ENCODE assay signal across 9 mouse cellular contexts in genomic region chr4:136834815-136835620, GRCm38 (mm10). TPM values are rescaled to one million over a fixed set of nuclear protein-coding genes. Genes with fewer than 3 reads are reported as not detected.
DNase-seq lines count a peak whose midpoint lies in the region; ATAC-seq and TF ChIP-seq lines count a peak whose summit lies in the region.
"Had no signal": no experiment of that assay in that cellular context is flagged by ENCODE, and none has a peak within 500 bp of the region (broad histone marks: within the 10 kb centered on the region; RNA-seq: fewer than 3 reads in every experiment).

No protein-coding gene starts in this region.

- TF ChIP-seq CTCF in gastrocnemius, adult 2 months (IDR thresholded peaks at IDR 0.05) = no peak
- no peak for TF ChIP-seq CTCF in spleen, adult 2 months (IDR thresholded peaks at IDR 0.05; ENCODE audit: extremely low read depth, insufficient read depth, insufficient read length, insufficient replicate concordance)

- H3K27ac ChIP-seq in gastrocnemius, adult 2 months = peak overlapping the region; percentile 31
- H3K27ac ChIP-seq in spleen, adult 2 months (ENCODE audit: insufficient read depth, low read length) = no peak overlapping the region
- H3K27ac ChIP-seq in embryonic facial prominence, embryonic 15.5 days (replicated peaks) = peak overlapping the region; percentile 95
- H3K27ac ChIP-seq in neural tube, embryonic 13.5 days (replicated peaks) = peak overlapping the region; percentile 99

- 2% methylated on average over 74 of the region's 76 CpGs for WGBS in spleen, adult 2 months
- WGBS in embryonic facial prominence, embryonic 15.5 days = under 1% methylated on average over 72 of the region's 76 CpGs
- WGBS in neural tube, embryonic 13.5 days = under 1% methylated on average over 76 of the region's 76 CpGs

- no peak for ATAC-seq in embryonic facial prominence, embryonic 15.5 days (ENCODE audit: insufficient number of reproducible peaks, low FRiP score, low TSS enrichment, low read depth)
- ATAC-seq in neural tube, embryonic 13.5 days (ENCODE audit: low read depth) = peak; percentile 48

- TF ChIP-seq POLR2A in spleen, adult 2 months (IDR thresholded peaks at IDR 0.05; ENCODE audit: low read depth, low read length) = no peak

- peak overlapping the region; percentile 96 for H3K4me2 ChIP-seq in embryonic facial prominence, embryonic 15.5 days (replicated peaks)
- peak overlapping the region; percentile 91 for H3K4me2 ChIP-seq in neural tube, embryonic 13.5 days

- peaks cover 8% of the 10 kb centered on the region for H3K4me1 ChIP-seq in spleen, adult 2 months (ENCODE audit: control insufficient read depth, insufficient read depth, insufficient read length)
- H3K4me1 ChIP-seq in embryonic facial prominence, embryonic 15.5 days = peaks cover 62% of the 10 kb centered on the region
- peaks cover 74% of the 10 kb centered on the region for H3K4me1 ChIP-seq in neural tube, embryonic 13.5 days (replicated peaks)

- H3K9me3 ChIP-seq in embryonic facial prominence, embryonic 15.5 days (replicated peaks) = no peaks in the 10 kb centered on the region
- H3K9me3 ChIP-seq in neural tube, embryonic 13.5 days = no peaks in the 10 kb centered on the region

- peaks cover 22% of the 10 kb centered on the region for H3K27me3 ChIP-seq in spleen, adult 2 months (ENCODE audit: control insufficient read depth, insufficient read depth, low read length)
- H3K27me3 ChIP-seq in embryonic facial prominence, embryonic 15.5 days = peaks cover 8% of the 10 kb centered on the region
- no peaks in the 10 kb centered on the region for H3K27me3 ChIP-seq in neural tube, embryonic 13.5 days

- H3K4me3 ChIP-seq in gastrocnemius, adult 2 months = peak overlapping the region; percentile 72
- peak overlapping the region; percentile 35; the same call in 1 of the 2 replicates for H3K4me3 ChIP-seq in spleen, adult 2 months (ENCODE audit: extremely low read depth, insufficient read depth, insufficient read length)
- peak overlapping the region; percentile 67 for H3K4me3 ChIP-seq in embryonic facial prominence, embryonic 15.5 days (replicated peaks)
- H3K4me3 ChIP-seq in neural tube, embryonic 13.5 days = peak overlapping the region; percentile 92

- intact Hi-C loops in gastrocnemius, adult 2 months (cut with DNase I) = no loop called here

- H3K9ac ChIP-seq in embryonic facial prominence, embryonic 15.5 days = peak overlapping the region; percentile 68
- H3K9ac ChIP-seq in neural tube, embryonic 13.5 days = peak overlapping the region; percentile 99

- peak; percentile 42 for DNase-seq in gastrocnemius, adult 2 months
- DNase-seq in gastrocnemius, adult 18-20 months (ENCODE audit: low spot score) = no peak
- no peak for DNase-seq in spleen, adult 2 months (ENCODE audit: low read depth in 1 of 2, low spot score in 2 of 2)
- DNase-seq in spleen, postnatal 4 days (ENCODE audit: low spot score in 2 of 2) = no peak
- peak; percentile 45 to 56 for DNase-seq in kidney, postnatal 4 days
- DNase-seq in urinary bladder, postnatal 36 days (ENCODE audit: low spot score in 2 of 2) = no peak

- H3K36me3 ChIP-seq in spleen, adult 2 months (ENCODE audit: control insufficient read depth, insufficient read depth, low read length) = no peaks in the 10 kb centered on the region
- no peaks in the 10 kb centered on the region for H3K36me3 ChIP-seq in embryonic facial prominence, embryonic 15.5 days
- no peaks in the 10 kb centered on the region for H3K36me3 ChIP-seq in neural tube, embryonic 13.5 days
- H3K36me3 ChIP-seq: G1E had no signal

RNA-seq across cellular contexts. Expression of gene Ephb2, which starts 0.8 kb away (rescaled TPM):
- 1 to 10 TPM in 1 of 2 experiments, under 1 TPM in 1; 0.26 to 1.9 TPM for total RNA-seq in gastrocnemius, adult 2 months (2021)
- total RNA-seq in gastrocnemius, adult 18-20 months (2021) = under 1 TPM; 0.53 to 0.74 TPM
- 2.7 and 6.1 TPM in 2 replicates for polyA plus RNA-seq in spleen, adult 2 months (2012; rRNA removed)
- polyA plus RNA-seq in embryonic facial prominence, embryonic 15.5 days (2015; fragmentation: Nextera tagmentation; extraction: Ambion mirVana) = 12.2 and 13.1 TPM in 2 replicates
- polyA plus RNA-seq in neural tube, embryonic 13.5 days (2015; fragmentation: Nextera tagmentation; extraction: Ambion mirVana) = 16.8 and 18.6 TPM in 2 replicates

RNA-seq across cellular contexts. Expression of gene C1qb, which starts 51.0 kb away (rescaled TPM):
- total RNA-seq in gastrocnemius, adult 2 months (2021) = 10 to 100 TPM in 1 of 2 experiments, 1 to 10 TPM in 1; 8.4 to 18.3 TPM
- 10 to 100 TPM in 1 of 2 experiments, 1 to 10 TPM in 1; 8.5 to 13.1 TPM for total RNA-seq in gastrocnemius, adult 18-20 months (2021)
- polyA plus RNA-seq in spleen, adult 2 months (2012; rRNA removed) = 284 and 304 TPM in 2 replicates
- 85.7 and 86.5 TPM in 2 replicates for polyA plus RNA-seq in embryonic facial prominence, embryonic 15.5 days (2015; fragmentation: Nextera tagmentation; extraction: Ambion mirVana)
- 47.3 and 50.5 TPM in 2 replicates for polyA plus RNA-seq in neural tube, embryonic 13.5 days (2015; fragmentation: Nextera tagmentation; extraction: Ambion mirVana)

RNA-seq across cellular contexts. Expression of gene C1qc, which starts 57.8 kb away (rescaled TPM):
- total RNA-seq in gastrocnemius, adult 2 months (2021) = 10 to 100 TPM in 1 of 2 experiments, 1 to 10 TPM in 1; 7.6 to 15.4 TPM
- 10 to 100 TPM in 1 of 2 experiments, 1 to 10 TPM in 1; 7.9 to 15.8 TPM for total RNA-seq in gastrocnemius, adult 18-20 months (2021)
- 436 and 459 TPM in 2 replicates for polyA plus RNA-seq in spleen, adult 2 months (2012; rRNA removed)
- 44.1 and 46.0 TPM in 2 replicates for polyA plus RNA-seq in embryonic facial prominence, embryonic 15.5 days (2015; fragmentation: Nextera tagmentation; extraction: Ambion mirVana)
- 24.7 and 25.5 TPM in 2 replicates for polyA plus RNA-seq in neural tube, embryonic 13.5 days (2015; fragmentation: Nextera tagmentation; extraction: Ambion mirVana)

Comparison
In these comparisons a context has a peak if more than half of its experiments do, and no peak if none do; other contexts are left out.
1. DNase-seq: peak in gastrocnemius, adult 2 months (single experiment) and kidney, postnatal 4 days (2 of 2); none in gastrocnemius, adult 18-20 months (single experiment), spleen, adult 2 months (0 of 2), spleen, postnatal 4 days (0 of 2) and urinary bladder, postnatal 36 days (0 of 2).
2. H3K4me3 ChIP-seq: peak in every context shown above with its lines; median percentile 92 in neural tube, embryonic 13.5 days; 72 in gastrocnemius, adult 2 months; 67 in embryonic facial prominence, embryonic 15.5 days; 35 in spleen, adult 2 months.